Mouse (Mus musculus): ENCODE data around the gene Peg10. TPM values are rescaled to one million over a fixed set of nuclear protein-coding genes. Genes with fewer than 3 reads are reported as not detected.

Gene Peg10
- total and polyA plus RNA-seq, 3 experiments: not detected

DNA sequence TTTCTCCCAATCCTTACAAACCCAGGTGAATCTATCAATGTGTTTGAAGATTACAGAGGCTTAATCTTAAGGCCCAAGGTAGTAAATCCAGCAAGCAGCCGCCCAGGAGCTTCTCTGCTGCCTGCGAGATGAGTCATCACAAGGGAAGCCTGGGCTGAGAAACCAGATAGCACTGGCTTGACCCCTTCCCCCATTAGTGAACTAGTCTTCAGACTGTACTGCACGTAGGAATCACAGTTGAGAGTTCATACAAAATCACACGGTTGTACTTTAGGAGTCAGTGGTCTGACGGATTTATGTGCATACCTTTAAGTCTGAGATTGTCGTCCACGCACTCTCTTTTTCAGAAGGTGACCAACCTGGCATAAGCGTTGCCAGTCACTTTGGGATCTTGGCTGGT is 13.9 kb upstream of the Peg10 start:
- TF ChIP-seq GABPA (IDR thresholded peaks at IDR 0.05; ENCODE audit: insufficient replicate concordance, low read depth, low read length): no peak
- TF ChIP-seq MXI1 (IDR thresholded peaks at IDR 0.05; ENCODE audit: low read depth, low read length): no peak
- no peak for TF ChIP-seq POLR2AphosphoS2 (IDR thresholded peaks at IDR 0.05; ENCODE audit: low read depth, low read length)
- no peak for TF ChIP-seq JUND (conservative IDR thresholded peaks at IDR 0.05; ENCODE audit: low read depth, low read length)
- no peak for TF ChIP-seq RAD21 (IDR thresholded peaks at IDR 0.05; ENCODE audit: low read depth, low read length)
- TF ChIP-seq MYC (IDR thresholded peaks at IDR 0.05; ENCODE audit: low read depth, low read length): no peak
- TF ChIP-seq MAZ (IDR thresholded peaks at IDR 0.05; ENCODE audit: low read depth, low read length): no peak
- TF ChIP-seq TCF12 (IDR thresholded peaks at IDR 0.05; ENCODE audit: low read depth, low read length): no peak
- TF ChIP-seq SIN3A (IDR thresholded peaks at IDR 0.05; ENCODE audit: low read length): no peak
- no peak for TF ChIP-seq TBP (conservative IDR thresholded peaks at IDR 0.05; ENCODE audit: low read depth, low read length)
- no peak for TF ChIP-seq KAT2A (IDR thresholded peaks at IDR 0.05; ENCODE audit: insufficient replicate concordance, low read length)
- TF ChIP-seq EP300 (IDR thresholded peaks at IDR 0.05; ENCODE audit: low read length): no peak
- no peak for TF ChIP-seq POLR2A (IDR thresholded peaks at IDR 0.05; ENCODE audit: low read depth, low read length)
- no peak for TF ChIP-seq CTCF (conservative IDR thresholded peaks at IDR 0.05 in 1 of 2, IDR thresholded peaks at IDR 0.05 in 1 of 2; ENCODE audit: low read depth in 2 of 2, low read length in 2 of 2)
- no peaks in the 10 kb centered on the region for H3K9me3 ChIP-seq (replicated peaks; ENCODE audit: low read length)
- H3K4me1 ChIP-seq (ENCODE audit: control insufficient read depth in 1 of 2, insufficient read depth in 2 of 2): peaks cover 0 to 4% of the 10 kb centered on the region in 2 experiments; a peak in 2 of 4 replicates
- dilution Hi-C loops (cut with MboI; ENCODE audit: extremely low pct_ligation_motif_present, extremely low pct_unique_long_range_greater_than_20kb, low sequenced_read_pairs) (no loop called here), in situ Hi-C loops (cut with MboI; ENCODE audit: low pct_ligation_motif_present, low pct_unique_long_range_greater_than_20kb, low sequenced_read_pairs) (no loop called here)
- H3K79me2 ChIP-seq (replicated peaks; ENCODE audit: control insufficient read depth, extremely low read depth, insufficient read depth, poor library complexity, severe bottlenecking): no peaks in the 10 kb centered on the region
- no peak overlapping the region for H3K4me3 ChIP-seq (replicated peaks in 1 of 3; ENCODE audit: low read depth in 2 of 3, low read length in 2 of 3, poor library complexity in 1 of 3)
- H3K36me3 ChIP-seq (replicated peaks in 1 of 2; ENCODE audit: control insufficient read depth in 1 of 2, insufficient read depth in 1 of 2, low read length in 1 of 2): no peaks in the 10 kb centered on the region
- H3K27me3 ChIP-seq (replicated peaks): no peaks in the 10 kb centered on the region
- no peak overlapping the region for H3K4me2 ChIP-seq (ENCODE audit: insufficient read depth, low read depth, poor library complexity, severe bottlenecking)
- peak; percentile 10 for DNase-seq (ENCODE audit: extremely low read depth)
- no peak overlapping the region for H3K27ac ChIP-seq (ENCODE audit: insufficient read depth, low read depth)
- H3K9ac ChIP-seq (ENCODE audit: insufficient read depth, low read depth): no peak overlapping the region

DNA sequence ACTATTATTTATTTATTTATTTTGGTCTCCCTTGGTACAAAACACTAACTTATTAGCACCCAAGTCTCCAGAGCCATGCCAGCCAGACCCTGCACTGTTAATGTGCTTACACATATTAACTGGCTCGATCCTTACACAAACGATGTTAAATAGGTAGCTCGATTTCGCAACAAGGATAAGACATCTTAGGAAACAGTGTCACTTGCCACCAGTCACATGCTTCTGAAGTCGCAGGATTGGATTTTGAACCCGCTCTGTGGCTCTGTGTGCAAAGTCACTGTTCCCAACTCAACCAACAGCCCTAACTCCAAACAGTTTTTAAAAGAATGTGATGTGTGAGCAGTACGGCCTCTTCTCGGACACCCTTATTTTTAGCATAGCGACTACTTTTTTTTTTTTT is 10.7 kb upstream of the Peg10 start:
- no peak for DNase-seq (ENCODE audit: extremely low read depth)
- H3K4me2 ChIP-seq (ENCODE audit: insufficient read depth, low read depth, poor library complexity, severe bottlenecking): no peak overlapping the region
- no peaks in the 10 kb centered on the region for H3K4me1 ChIP-seq (ENCODE audit: control insufficient read depth in 1 of 2, insufficient read depth in 2 of 2)
- H3K4me3 ChIP-seq (replicated peaks in 1 of 3; ENCODE audit: low read depth in 2 of 3, low read length in 2 of 3, poor library complexity in 1 of 3): no peak overlapping the region
- dilution Hi-C loops (cut with MboI; ENCODE audit: extremely low pct_ligation_motif_present, extremely low pct_unique_long_range_greater_than_20kb, low sequenced_read_pairs) (no loop called here), in situ Hi-C loops (cut with MboI; ENCODE audit: low pct_ligation_motif_present, low pct_unique_long_range_greater_than_20kb, low sequenced_read_pairs) (no loop called here)
- no peak overlapping the region for H3K27ac ChIP-seq (ENCODE audit: insufficient read depth, low read depth)
- no peak overlapping the region for H3K9ac ChIP-seq (ENCODE audit: insufficient read depth, low read depth)
- H3K79me2 ChIP-seq (replicated peaks; ENCODE audit: control insufficient read depth, extremely low read depth, insufficient read depth, poor library complexity, severe bottlenecking): no peaks in the 10 kb centered on the region
- H3K27me3 ChIP-seq (replicated peaks): no peaks in the 10 kb centered on the region
- H3K36me3 ChIP-seq (replicated peaks in 1 of 2; ENCODE audit: control insufficient read depth in 1 of 2, insufficient read depth in 1 of 2, low read length in 1 of 2): no peaks in the 10 kb centered on the region
- TF ChIP-seq POLR2A (IDR thresholded peaks at IDR 0.05; ENCODE audit: low read depth, low read length) (no peak), MAZ (IDR thresholded peaks at IDR 0.05; ENCODE audit: low read depth, low read length) (no peak), RCOR1 (conservative IDR thresholded peaks at IDR 0.05; ENCODE audit: low read depth, low read length) (no peak), TCF12 (IDR thresholded peaks at IDR 0.05; ENCODE audit: low read depth, low read length) (no peak), TBP (conservative IDR thresholded peaks at IDR 0.05; ENCODE audit: low read depth, low read length) (no peak), ETS1 (conservative IDR thresholded peaks at IDR 0.05; ENCODE audit: low read depth, low read length) (no peak), MXI1 (IDR thresholded peaks at IDR 0.05; ENCODE audit: low read depth, low read length) (no peak), PAX5 (IDR thresholded peaks at IDR 0.05; ENCODE audit: low read length) (no peak), ZMIZ1 (IDR thresholded peaks at IDR 0.05; ENCODE audit: low read depth, low read length) (no peak)
- no peaks in the 10 kb centered on the region for H3K9me3 ChIP-seq (replicated peaks; ENCODE audit: low read length)
